Mouse (Mus musculus) lung, postnatal 0 days (tissue): ENCODE data around the gene Mcrip2.

ENCODE experiments used
- CTCF ChIP-seq: IDR thresholded peaks from 2 replicates; pipeline ENCODE4 v1.5.1; 2016; ENCODE audit warnings: antibody characterized with exemption, mild to moderate bottlenecking
- EP300 ChIP-seq: IDR thresholded peaks from 2 replicates; pipeline ENCODE4 v1.6.1; 2016; ENCODE audit warnings: antibody characterized with exemption, mild to moderate bottlenecking, control low read depth

- TF ChIP-seq CTCF: no peak
- TF ChIP-seq EP300: no peak
Measured at GRCm38 (mm10) chr17:25838904-25839303, 29.7 kb downstream of the Mcrip2 start.
